Mouse (Mus musculus): ENCODE measurements around the gene Iqcg. TPM values are rescaled to one million over a fixed set of nuclear protein-coding genes. Genes with fewer than 3 reads are reported as not detected.
A peak's percentile ranks its signal among the peaks of the same experiment; 100 is the strongest.

Gene Iqcg
- total RNA-seq, 1 experiment = 11.3 TPM

GRCm38 (mm10) chr16:33024456-33025104 is 31.4 kb downstream of the Iqcg start:
- DNase-seq (ENCODE audit: low read depth, low spot score) = no peak
- no peaks in the 10 kb centered on the region; the same call in 1 of the 2 replicates for H3K36me3 ChIP-seq (ENCODE audit: control insufficient read depth, insufficient read depth, low read length, poor library complexity, severe bottlenecking)
- H3K4me3 ChIP-seq (ENCODE audit: insufficient read depth in 1 of 2, low read depth in 1 of 2, low read length in 2 of 2, poor library complexity in 1 of 2, severe bottlenecking in 1 of 2) = no peak overlapping the region
- no peak overlapping the region for H3K27ac ChIP-seq (ENCODE audit: insufficient read depth, low read depth, low read length, poor library complexity, severe bottlenecking)
- H3K4me1 ChIP-seq (ENCODE audit: control insufficient read depth in 2 of 2, insufficient read depth in 2 of 2, low read length in 2 of 2, poor library complexity in 1 of 2) = no peaks in the 10 kb centered on the region
- TF ChIP-seq ZC3H11A (IDR thresholded peaks at IDR 0.05; ENCODE audit: borderline replicate concordance, low read depth, low read length) (no peak), MAFK (IDR thresholded peaks at IDR 0.05; ENCODE audit: insufficient read depth, low read depth, low read length) (no peak), CHD2 (IDR thresholded peaks at IDR 0.05; ENCODE audit: low read depth, low read length) (no peak), ZNF384 (IDR thresholded peaks at IDR 0.05; ENCODE audit: low read depth, low read length) (no peak), HCFC1 (IDR thresholded peaks at IDR 0.05; ENCODE audit: borderline replicate concordance, insufficient read depth, low read length) (no peak)
- no peaks in the 10 kb centered on the region for H3K9me3 ChIP-seq (ENCODE audit: control insufficient read depth, insufficient read depth, low read depth, low read length)
- H3K9ac ChIP-seq (ENCODE audit: insufficient read depth, low read depth, low read length, poor library complexity, severe bottlenecking) = no peak overlapping the region
- in situ Hi-C loops (cut with MboI; ENCODE audit: low sequenced_read_pairs in 2 of 2, unreplicated experiment in 2 of 2) = no loop called here

GRCm38 (mm10) chr16:33023750-33024149 is 32.3 kb downstream of the Iqcg start:
- peak; percentile 86 for DNase-seq (ENCODE audit: low read depth, low spot score)
- Histone ChIP-seq H3K36me3 (ENCODE audit: control insufficient read depth, insufficient read depth, low read length, poor library complexity, severe bottlenecking) (no peaks in the 10 kb centered on the region; the same call in 1 of the 2 replicates), H3K27ac (ENCODE audit: insufficient read depth, low read depth, low read length, poor library complexity, severe bottlenecking) (no peak overlapping the region), H3K9ac (ENCODE audit: insufficient read depth, low read depth, low read length, poor library complexity, severe bottlenecking) (no peak overlapping the region), H3K4me3 (ENCODE audit: insufficient read depth in 1 of 2, low read depth in 1 of 2, low read length in 2 of 2, poor library complexity in 1 of 2, severe bottlenecking in 1 of 2) (no peak overlapping the region), H3K9me3 (ENCODE audit: control insufficient read depth, insufficient read depth, low read depth, low read length) (no peaks in the 10 kb centered on the region), H3K4me1 (ENCODE audit: control insufficient read depth in 2 of 2, insufficient read depth in 2 of 2, low read length in 2 of 2, poor library complexity in 1 of 2) (no peaks in the 10 kb centered on the region)
- in situ Hi-C loops (cut with MboI; ENCODE audit: low sequenced_read_pairs in 2 of 2, unreplicated experiment in 2 of 2) = no loop called here
- TF ChIP-seq MAFK (IDR thresholded peaks at IDR 0.05; ENCODE audit: insufficient read depth, low read depth, low read length) (0 out of 2 replicates have a peak, but pooled peaks have one; percentile 25), ZNF384 (IDR thresholded peaks at IDR 0.05; ENCODE audit: low read depth, low read length) (no peak), CHD2 (IDR thresholded peaks at IDR 0.05; ENCODE audit: low read depth, low read length) (no peak), ZC3H11A (IDR thresholded peaks at IDR 0.05; ENCODE audit: borderline replicate concordance, low read depth, low read length) (peak; percentile 57; the same call in 1 of the 2 replicates), HCFC1 (IDR thresholded peaks at IDR 0.05; ENCODE audit: borderline replicate concordance, insufficient read depth, low read length) (0 out of 2 replicates have a peak, but pooled peaks have one; percentile 33)

GRCm38 (mm10) chr16:33021381-33021780 is 34.6 kb downstream of the Iqcg start:
- no peak for DNase-seq (ENCODE audit: low read depth, low spot score)
- in situ Hi-C loops (cut with MboI; ENCODE audit: low sequenced_read_pairs in 2 of 2, unreplicated experiment in 2 of 2) = no loop called here
- H3K9ac ChIP-seq (ENCODE audit: insufficient read depth, low read depth, low read length, poor library complexity, severe bottlenecking) = no peak overlapping the region
- H3K4me3 ChIP-seq (ENCODE audit: insufficient read depth in 1 of 2, low read depth in 1 of 2, low read length in 2 of 2, poor library complexity in 1 of 2, severe bottlenecking in 1 of 2) = no peak overlapping the region
- TF ChIP-seq HCFC1 (IDR thresholded peaks at IDR 0.05; ENCODE audit: borderline replicate concordance, insufficient read depth, low read length) (no peak), CHD2 (IDR thresholded peaks at IDR 0.05; ENCODE audit: low read depth, low read length) (no peak), MAFK (IDR thresholded peaks at IDR 0.05; ENCODE audit: insufficient read depth, low read depth, low read length) (no peak), ZC3H11A (IDR thresholded peaks at IDR 0.05; ENCODE audit: borderline replicate concordance, low read depth, low read length) (no peak), ZNF384 (IDR thresholded peaks at IDR 0.05; ENCODE audit: low read depth, low read length) (no peak)
- H3K9me3 ChIP-seq (ENCODE audit: control insufficient read depth, insufficient read depth, low read depth, low read length) = no peaks in the 10 kb centered on the region
- no peaks in the 10 kb centered on the region for H3K4me1 ChIP-seq (ENCODE audit: control insufficient read depth in 2 of 2, insufficient read depth in 2 of 2, low read length in 2 of 2, poor library complexity in 1 of 2)
- H3K36me3 ChIP-seq (ENCODE audit: control insufficient read depth, insufficient read depth, low read length, poor library complexity, severe bottlenecking) = peaks cover 5% of the 10 kb centered on the region; the same call in 1 of the 2 replicates
- H3K27ac ChIP-seq (ENCODE audit: insufficient read depth, low read depth, low read length, poor library complexity, severe bottlenecking) = no peak overlapping the region

GRCm38 (mm10) chr16:33019117-33019770 is 36.8 kb downstream of the Iqcg start:
- DNase-seq (ENCODE audit: low read depth, low spot score) = peak; percentile 19
- Histone ChIP-seq H3K4me3 (ENCODE audit: insufficient read depth in 1 of 2, low read depth in 1 of 2, low read length in 2 of 2, poor library complexity in 1 of 2, severe bottlenecking in 1 of 2) (peak overlapping the region in 1 of 2 experiments; percentile 5; a peak in 1 of 4 replicates), H3K9me3 (ENCODE audit: control insufficient read depth, insufficient read depth, low read depth, low read length) (no peaks in the 10 kb centered on the region), H3K4me1 (ENCODE audit: control insufficient read depth in 2 of 2, insufficient read depth in 2 of 2, low read length in 2 of 2, poor library complexity in 1 of 2) (no peaks in the 10 kb centered on the region), H3K27ac (ENCODE audit: insufficient read depth, low read depth, low read length, poor library complexity, severe bottlenecking) (peak overlapping the region; percentile 26; the same call in 1 of the 2 replicates), H3K9ac (ENCODE audit: insufficient read depth, low read depth, low read length, poor library complexity, severe bottlenecking) (no peak overlapping the region), H3K36me3 (ENCODE audit: control insufficient read depth, insufficient read depth, low read length, poor library complexity, severe bottlenecking) (peaks cover 5% of the 10 kb centered on the region; the same call in 1 of the 2 replicates)
- in situ Hi-C loops (cut with MboI; ENCODE audit: low sequenced_read_pairs in 2 of 2, unreplicated experiment in 2 of 2) = no loop called here
- TF ChIP-seq ZC3H11A (IDR thresholded peaks at IDR 0.05; ENCODE audit: borderline replicate concordance, low read depth, low read length) (no peak), MAFK (IDR thresholded peaks at IDR 0.05; ENCODE audit: insufficient read depth, low read depth, low read length) (no peak), ZNF384 (IDR thresholded peaks at IDR 0.05; ENCODE audit: low read depth, low read length) (no peak), HCFC1 (IDR thresholded peaks at IDR 0.05; ENCODE audit: borderline replicate concordance, insufficient read depth, low read length) (no peak), CHD2 (IDR thresholded peaks at IDR 0.05; ENCODE audit: low read depth, low read length) (no peak)

All from ES-E14 (cell line).